Mouse (Mus musculus) testis, postnatal 10 days (tissue): ENCODE measurements around the gene Krtap9-3.
"Not testable (repeated sequence)": the region's sequence is repeated elsewhere in the genome, so short reads cannot be mapped to it uniquely, and the experiment has no call there.

ENCODE experiments used
- DNase-seq: peaks from one replicate; pipeline ENCODE4 v3.0.0; 2021; ENCODE audit warnings: low spot score

Krtap9-3 gene

DNA sequence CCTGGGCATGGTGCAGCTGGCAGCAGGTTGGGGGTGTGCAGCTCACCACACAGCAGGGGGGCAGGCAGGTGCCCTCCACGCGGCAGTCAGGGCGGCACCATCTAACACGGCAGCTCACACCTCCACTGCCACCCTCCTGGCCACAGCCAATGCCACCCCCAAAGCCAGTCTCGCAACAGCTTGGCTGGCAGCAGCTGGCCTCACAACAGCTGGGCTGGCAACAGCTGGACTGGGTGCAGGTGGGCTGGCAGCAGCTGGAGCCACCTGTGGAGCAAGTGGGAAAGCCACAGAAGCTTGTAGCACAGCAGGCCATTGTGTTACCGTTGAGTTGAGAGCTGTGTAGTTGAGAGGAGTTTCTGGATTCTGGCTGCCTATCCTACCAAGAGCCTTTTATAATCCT, at the start of gene Krtap9-3:
Krtap9-3 (minus strand) TSS at position 364 of the 400 bp plus-strand sequence.
- DNase-seq: not testable (repeated sequence)

DNA sequence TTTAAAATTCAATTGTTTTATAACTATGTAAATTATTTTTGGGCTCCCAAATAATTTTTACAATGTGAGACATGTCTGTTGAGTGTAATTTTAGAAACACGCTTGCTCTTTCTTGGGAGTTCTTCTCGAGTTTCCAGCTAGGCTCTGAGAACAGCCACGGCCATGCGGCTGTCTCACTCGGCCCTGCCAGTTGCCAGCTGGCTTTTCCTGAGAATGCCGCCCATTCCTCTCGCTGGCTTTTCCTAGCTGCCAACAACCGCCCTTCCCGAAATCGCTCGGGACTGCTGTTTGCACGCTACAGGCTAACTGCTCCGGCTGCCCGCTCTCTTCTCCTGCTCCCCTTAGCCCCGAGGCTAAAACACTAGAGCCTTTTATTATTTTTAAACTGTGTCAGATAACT, 48.5 kb upstream of the Krtap9-3 start:
- DNase-seq: no peak

DNA sequence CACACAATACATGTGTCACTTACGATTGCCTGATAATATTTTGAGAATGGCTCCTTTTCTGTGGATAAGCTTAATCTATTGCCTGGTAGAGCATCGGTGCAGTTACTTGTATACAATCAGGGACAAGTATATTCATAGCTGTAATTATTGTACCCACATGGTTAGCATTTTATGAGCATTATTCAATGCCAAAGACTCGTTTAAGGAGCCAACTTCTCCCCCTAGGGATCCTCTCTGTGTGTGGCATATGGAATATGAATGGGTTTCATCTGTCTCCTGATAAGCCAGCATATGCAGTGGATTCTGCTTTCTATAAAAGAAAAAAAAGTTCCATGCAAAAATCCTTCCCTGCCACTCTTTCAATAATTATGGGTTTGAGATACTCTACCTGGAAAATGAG, 46.4 kb upstream of the Krtap9-3 start:
- no peak for DNase-seq

DNA sequence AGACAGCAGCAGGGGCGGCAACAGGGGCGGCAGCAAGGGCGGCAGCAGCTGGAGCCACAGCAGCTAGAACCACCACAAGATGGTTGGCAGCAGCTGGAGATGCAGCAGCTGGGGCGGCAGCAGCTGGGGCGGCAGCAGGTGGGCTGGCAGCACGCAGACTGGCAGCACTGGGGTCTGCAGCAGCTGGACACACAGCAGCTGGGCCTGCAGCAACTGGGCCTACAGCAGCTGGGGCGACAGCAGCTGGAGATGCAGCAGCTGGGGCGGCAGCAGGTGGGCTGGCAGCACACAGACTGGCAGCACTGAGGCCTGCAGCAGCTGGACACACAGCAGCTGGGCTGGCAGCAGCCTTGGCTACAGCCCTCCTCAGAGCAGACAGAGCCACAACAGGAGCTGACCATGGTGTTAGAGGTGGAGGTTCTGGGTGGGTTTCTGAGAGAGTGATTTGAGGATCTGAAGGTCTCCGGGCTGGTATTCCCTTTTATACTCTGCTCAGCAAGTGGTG, 45.8 kb upstream of the Krtap9-3 start, which contains the start of gene Krtap4-7:
Krtap4-7 (minus strand) TSS at position 455 of the 505 bp plus-strand sequence.
- not testable (repeated sequence) for DNase-seq

DNA sequence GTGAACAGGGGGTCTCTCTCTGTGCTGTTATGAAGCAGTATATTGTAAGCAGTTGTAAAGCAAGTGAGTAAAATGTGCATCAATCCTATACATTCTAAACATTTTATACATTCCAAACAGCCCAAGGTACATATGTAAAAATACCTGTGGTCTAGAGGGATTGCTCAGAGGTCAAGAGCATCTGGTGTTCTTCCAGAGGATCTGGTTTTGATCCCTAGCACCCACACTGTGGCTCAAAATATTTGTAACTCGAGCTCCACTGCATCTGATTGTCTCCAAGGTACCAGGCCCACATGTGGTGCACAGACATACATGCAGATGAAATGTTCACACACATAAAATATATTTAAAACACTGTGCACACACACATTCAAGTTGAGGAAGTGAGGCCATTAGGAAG, 43.0 kb upstream of the Krtap9-3 start:
- no peak for DNase-seq

DNA sequence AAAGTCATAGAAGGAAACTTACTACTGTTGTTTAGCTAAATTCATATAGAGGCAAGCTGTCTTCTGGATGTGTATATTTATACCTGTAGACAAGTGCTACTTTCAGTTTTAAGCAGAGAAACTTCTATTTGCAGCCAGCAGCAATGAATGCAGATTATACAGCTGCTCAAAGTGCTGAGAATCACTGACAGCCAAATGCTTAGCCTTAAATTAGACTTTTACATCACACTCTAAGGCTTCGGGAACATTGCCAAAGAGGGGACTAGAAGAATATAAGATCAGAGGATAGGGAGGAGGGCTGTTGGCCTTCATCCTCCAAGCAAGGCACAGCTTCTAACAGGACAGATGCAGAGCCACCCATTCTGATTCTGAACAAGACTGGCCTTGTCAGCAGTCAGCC, 39.2 kb upstream of the Krtap9-3 start:
- no peak for DNase-seq

DNA sequence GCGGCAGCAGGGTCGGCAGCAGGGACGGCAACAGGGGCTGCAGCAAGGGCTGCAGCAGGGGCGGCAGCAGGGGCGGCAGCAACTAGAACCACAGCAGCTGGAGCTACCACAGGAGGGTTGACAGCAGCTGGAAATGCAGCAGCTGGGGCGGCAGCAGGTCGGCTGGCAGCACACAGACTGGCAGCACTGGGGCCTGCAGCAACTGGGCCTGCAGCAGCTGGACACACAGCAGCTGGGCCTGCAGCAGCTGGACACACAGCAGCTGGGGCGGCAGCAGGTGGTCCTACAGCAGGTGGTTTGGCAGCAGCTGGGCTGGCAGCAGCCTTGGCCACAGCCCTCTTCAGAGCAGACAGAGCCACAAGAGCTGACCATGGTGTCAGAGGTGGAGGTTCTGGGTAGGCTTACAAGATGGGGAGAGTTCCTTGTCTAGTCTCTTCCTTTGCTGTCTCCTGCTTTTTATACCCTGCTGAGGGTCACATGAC, 36.8 kb upstream of the Krtap9-3 start, which contains the start of gene Krtap4-2:
Krtap4-2 (minus strand) TSS at position 432 of the 482 bp plus-strand sequence.
- no peak for DNase-seq

DNA sequence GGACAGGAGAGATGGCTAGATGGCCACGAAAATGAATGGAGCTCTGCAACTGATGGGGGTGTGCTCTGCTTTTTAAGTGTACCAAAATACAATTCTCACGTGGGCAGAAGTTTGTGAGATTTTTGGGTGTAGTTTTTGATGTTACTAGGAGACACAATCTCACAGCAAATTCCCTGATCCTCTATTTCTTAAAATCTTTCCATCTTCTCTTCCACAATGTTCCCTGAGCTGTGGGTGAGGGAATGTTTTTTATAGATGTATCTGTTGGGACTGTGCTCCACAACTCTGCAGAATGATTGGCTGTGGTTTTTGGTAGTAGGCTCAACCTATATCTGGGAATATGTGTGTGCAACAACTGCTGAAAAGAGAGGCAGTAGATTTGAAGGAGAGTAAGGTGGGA, 35.4 kb upstream of the Krtap9-3 start:
- DNase-seq: no peak

DNA sequence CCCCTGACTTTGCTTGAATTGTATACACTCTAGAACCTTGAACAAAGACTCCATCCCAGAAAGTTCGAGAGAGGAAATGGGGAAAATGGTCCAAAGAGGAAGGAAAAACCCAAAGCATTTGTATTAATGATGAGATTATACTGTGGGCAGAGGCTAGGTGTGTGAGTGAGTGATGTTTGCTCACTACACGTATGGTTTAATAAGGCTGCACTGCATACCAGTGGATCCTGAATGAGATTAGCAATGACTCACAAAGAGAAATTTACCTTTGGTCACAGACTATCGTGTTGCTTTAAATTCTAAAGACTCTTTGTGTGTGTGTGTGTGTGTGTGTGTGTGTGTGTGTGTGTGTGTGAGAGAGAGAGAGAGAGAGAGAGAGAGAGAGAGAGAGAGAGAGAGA, 33.0 kb upstream of the Krtap9-3 start:
- DNase-seq: no peak

DNA sequence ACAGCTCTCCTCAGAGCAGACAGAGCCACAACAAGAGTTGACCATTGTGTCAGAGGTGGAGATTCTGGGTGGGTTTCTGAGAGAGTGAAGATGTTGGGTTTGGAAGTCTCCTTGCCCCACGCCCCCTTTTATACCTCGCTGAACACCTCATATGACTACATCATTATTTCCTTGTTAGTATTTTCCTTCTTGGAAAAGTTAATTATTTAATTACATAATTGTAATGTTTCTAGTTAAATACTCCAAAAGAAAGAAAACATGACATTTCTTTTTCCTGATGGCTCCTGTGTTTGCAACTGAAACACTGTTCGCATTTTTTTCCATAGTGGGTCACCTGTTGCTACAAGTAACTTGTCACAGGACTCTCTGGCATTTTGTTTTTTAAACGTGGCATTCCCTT, 30.2 kb upstream of the Krtap9-3 start, which contains the start of gene Krtap4-1:
Krtap4-1 (minus strand) TSS at position 101 of the 400 bp plus-strand sequence.
- DNase-seq: no peak

DNA sequence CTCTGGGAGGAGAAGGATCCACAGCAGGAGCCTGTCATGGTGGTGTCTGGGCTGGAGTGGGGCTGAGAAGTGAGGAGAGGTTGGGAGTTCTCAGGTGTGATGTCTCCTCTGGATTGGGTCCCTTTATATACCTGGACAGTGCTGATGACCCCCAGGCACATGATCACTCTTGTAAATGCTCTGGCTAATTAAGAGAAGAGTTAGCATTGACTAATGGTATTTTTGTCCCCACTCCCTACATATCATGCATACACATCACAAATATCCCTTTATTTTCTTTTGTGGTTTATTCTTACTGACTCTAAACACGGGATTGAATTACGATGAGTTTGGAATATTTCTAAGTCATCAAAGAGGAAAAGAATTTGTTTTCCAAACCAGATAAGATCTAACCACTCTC, 22.4 kb upstream of the Krtap9-3 start, which contains the start of gene Gm11562:
Gm11562 (minus strand) TSS at position 101 of the 400 bp plus-strand sequence.
- no peak for DNase-seq

DNA sequence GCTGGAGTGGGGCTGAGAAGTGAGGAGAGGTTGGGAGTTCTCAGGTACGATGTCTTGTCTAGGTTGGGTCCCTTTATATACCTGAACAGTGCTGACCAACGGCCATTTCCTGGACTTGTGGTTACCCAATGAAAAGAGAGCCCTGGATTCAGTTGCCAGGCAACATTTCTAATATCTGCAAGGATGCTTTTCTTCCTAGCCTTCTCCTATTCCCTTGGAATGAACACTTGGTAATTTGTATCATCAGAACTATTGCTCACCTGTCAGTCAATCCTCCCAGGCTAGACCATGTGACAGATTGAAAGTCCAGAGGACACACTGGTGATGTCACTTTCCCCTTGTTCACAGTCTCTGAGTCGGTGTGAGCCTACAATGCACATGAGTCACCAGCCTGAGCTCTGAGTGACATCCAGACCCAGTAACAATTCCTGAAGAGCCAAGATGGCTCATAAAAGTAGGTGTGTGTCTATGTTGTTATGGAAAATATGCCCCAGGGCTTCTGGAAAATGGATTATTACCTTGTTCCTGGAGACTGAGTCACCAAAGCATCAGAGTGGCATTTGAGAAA, 17.0 kb upstream of the Krtap9-3 start, which contains the start of gene Krtap2-4:
Krtap2-4 (minus strand) TSS at position 51 of the 568 bp plus-strand sequence.
- no peak for DNase-seq

DNA sequence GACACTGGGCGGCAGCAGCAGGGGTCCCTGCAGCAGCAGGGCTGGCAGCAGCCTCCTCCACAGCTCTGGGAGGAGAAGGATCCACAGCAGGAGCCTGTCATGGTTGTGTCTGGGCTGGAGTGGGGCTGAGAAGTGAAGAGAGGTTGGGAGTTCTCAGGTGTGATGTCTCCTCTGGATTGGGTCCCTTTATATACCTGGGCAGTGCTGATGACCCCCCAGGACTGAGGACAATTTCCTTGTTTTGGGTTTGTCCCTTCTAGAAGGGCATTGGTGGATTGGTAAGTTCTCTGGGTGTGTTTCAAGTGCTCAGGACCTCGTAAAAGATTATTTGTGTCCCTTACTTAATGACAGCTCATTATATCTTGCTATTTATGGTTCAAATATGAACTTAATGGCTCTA, 12.2 kb upstream of the Krtap9-3 start, which contains the start of gene Gm11937:
Gm11937 (minus strand) TSS at position 101 of the 400 bp plus-strand sequence.
- DNase-seq: not testable (repeated sequence)

DNA sequence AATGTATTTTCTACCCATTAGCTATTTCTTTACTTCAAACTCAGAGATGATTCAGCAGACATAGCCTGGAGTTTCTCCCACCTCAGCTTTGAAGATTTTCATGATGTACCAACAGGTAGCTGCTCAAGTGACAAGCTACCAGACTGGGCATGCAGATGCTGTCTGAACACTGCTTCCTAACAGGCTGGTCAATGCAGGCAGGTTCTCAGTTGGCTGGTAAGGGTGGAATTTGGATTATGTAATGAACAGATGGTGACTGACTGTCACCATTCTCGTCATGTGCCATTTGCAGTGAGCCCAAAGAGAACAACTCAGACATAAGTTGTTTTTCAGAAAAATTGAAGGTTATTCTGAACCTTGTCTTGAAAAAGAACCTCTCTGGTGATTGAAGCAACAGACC, 11.2 kb upstream of the Krtap9-3 start:
- DNase-seq: no peak

DNA sequence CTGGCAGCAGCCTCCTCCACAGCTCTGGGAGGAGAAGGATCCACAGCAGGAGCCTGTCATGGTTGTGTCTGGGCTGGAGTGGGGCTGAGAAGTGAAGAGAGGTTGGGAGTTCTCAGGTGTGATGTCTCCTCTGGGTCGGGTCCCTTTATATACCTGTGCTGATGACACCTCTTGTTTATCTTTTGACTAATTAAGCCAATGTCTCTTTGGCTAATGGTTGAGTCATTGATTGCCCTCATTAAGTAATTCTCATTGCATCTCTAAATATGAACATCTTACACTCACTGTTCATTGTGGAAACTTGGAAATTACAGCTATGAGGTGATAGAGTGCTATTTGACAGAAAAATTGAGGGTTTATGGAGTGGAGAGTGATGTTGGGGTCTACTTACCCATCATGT, 5.3 kb upstream of the Krtap9-3 start, which contains the start of gene Gm11938:
Gm11938 (minus strand) TSS at position 101 of the 400 bp plus-strand sequence.
- not testable (repeated sequence) for DNase-seq

DNA sequence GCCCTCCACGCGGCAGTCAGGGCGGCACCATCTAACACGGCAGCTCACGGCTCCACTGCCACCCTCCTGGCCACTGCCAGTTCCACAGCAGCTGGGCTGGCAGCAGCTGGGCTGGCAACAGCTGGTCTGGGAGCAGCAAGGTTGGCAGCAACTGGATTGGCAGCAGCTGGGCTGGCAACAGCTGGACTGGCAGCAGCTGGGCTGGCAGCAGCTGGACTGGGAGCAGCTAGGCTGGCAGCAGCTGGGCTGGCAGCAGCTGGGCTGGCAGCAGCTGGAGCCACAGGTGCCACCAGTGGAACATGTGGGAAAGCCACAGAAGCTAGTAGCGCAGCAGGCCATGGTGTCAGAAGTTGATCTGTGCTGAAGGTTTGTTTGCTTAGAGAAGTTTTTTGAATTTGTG, 6.9 kb downstream of the Krtap9-3 start, which contains the start of gene Krtap1-3:
Krtap1-3 (minus strand) TSS at position 359 of the 400 bp plus-strand sequence.
- no peak for DNase-seq

DNA sequence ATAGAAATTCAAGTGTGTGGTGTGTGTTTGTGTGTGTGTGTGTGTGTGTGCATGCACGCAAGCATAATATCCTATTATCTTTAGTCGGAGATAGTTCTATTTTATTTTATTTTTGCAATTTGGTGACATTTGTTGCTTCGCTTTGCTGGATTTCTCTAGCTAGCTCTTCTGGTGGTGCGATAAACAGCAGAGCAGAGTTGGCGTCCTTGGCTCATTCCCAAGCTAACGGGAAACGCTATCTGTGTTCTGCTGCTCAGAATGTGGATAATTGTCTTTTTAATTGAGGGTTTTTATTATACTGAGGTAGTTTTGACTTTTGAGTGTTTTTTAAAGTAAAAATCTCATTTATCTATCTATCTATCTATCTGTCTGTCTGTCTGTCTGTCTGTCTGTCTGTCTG, 12.8 kb downstream of the Krtap9-3 start:
- DNase-seq: no peak

DNA sequence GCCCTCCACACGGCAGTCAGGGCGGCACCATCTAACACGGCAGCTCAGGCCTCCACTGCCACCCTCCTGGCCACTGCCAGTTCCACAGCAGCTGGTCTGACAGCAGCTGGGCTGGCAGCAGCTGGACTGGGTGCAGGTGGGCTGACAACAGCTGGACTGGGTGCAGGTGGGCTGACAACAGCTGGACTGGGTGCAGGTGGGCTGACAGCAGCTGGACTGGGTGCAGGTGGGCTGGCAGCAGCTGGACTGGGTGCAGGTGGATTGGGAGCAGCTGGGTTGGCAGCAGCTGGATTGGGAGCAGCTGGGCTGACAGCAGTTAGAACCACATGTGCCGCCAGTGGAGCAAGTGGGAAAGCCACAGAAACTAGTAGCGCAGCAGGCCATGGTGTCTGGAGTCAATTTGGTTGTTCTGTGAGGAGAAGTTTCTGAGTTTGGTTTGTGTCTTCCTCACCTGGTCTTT, 14.6 kb downstream of the Krtap9-3 start, which contains the start of gene Krtap1-4:
Krtap1-4 (minus strand) TSS at position 410 of the 460 bp plus-strand sequence.
- no peak for DNase-seq

DNA sequence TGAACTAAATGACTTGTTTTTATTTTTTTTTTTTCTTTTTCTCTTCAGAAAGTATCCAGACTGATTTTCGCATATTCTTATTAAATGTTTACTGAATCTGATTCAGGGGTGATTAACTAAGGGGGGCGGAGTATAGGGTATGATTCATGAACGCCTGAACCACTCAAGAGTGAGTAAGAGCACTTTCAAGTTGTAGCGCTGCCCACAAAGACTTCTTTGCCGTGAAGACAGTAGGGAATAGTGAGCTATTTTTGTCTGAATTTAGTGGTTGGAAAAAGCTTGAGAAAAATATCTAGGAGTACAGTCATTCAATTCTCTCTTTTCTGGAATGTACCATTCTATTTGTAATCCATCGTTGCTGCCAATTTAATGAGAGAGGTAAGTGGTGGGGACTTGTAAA, 16.3 kb downstream of the Krtap9-3 start:
- no peak for DNase-seq

DNA sequence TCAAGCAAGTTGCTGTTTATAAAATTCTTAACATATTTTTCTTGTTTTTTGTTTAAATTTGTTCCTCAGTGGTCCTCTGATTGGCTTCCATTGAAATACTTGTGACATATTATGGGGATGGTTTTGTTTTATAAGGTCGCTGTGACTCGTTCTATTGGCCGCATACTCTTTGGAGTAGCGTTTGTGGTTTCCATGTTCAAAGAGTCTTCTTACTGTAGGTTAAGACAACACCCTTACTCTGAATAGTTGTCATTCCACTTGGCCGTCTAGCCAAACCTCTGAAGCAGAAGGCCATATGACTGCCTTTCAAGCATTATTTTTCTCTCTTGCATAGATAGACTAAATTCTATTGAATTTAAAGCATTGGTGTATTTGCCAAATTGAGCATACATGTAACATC, 16.9 kb downstream of the Krtap9-3 start:
- no peak for DNase-seq

DNA sequence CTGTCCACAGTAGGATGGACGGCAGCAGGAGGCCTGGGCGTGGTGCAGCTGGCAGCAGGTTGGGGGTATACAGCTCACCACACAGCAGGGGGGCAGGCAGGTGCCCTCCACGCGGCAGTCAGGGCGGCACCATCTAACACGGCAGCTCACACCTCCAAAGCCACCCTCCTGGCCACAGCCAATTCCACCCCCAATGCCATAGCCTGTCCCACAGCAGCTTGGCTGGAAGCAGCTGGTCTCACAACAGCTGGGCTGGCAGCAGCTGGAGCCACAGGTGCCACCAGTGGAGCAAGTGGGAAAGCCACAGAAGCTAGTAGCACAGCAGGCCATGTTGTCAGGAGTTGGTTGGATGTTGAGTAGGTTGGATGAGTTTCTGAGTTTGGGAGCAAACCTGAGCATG, 17.3 kb downstream of the Krtap9-3 start, which contains the start of gene Krtap1-5:
Krtap1-5 (minus strand) TSS at position 381 of the 400 bp plus-strand sequence.
- no peak for DNase-seq

DNA sequence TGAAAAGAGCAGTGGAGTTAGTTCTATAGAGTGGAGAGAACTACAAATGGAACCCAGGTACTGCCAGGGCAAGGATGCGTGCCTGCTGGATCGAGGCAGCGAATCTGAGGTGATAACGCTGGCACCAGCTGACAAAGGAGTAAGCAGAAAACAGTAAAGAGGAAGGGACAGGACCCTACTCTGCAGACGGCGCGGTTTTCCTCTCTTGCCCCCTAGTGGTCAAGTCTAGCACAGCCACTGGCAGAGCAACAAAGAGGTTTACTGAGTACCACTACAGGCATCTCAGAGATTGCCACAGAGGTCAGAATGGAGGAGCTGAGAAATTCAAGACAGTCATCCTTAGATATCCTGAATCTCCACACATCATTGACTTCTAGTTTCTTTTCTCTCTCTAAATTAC, 23.8 kb downstream of the Krtap9-3 start:
- DNase-seq: peak; percentile 83

DNA sequence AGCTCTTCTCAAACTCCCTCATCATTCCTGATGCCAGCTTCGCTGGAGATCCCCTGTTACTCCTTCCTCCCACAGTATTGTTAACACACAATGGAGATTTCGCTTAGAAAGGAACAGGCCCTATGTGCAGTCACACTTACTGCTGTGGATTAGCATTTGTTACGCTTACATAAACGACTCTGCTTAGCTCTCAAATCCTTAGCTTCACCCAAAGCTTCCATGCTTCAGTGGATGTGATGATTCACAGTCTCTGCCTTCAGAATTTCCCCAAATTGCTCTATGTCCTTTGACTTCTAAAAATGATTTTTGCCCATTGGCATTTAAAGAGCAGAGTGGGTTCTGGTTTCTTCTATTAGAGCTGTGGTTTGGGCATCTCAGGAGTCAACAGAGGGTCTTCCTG, 24.7 kb downstream of the Krtap9-3 start:
- no peak for DNase-seq
